29 mouse cellular contexts compared by ENCODE assay signal in genomic region chr9:91193954-91194353, GRCm38 (mm10).
"Had no signal": no experiment of that assay in that cellular context is flagged by ENCODE, and none has a peak within 500 bp of the region (broad histone marks: within the 10 kb centered on the region; RNA-seq: fewer than 3 reads in every experiment).

No protein-coding gene starts in this region.

- H3K27ac ChIP-seq: left cerebral cortex, adult 2 months; limb, embryonic 10.5 days; limb, embryonic 12.5 days; limb, embryonic 13.5 days; limb, embryonic 15.5 days; liver, embryonic 13.5 days; liver, embryonic 14.5 days; liver, embryonic 15.5 days; lung, embryonic 15.5 days; macrophage; midbrain, embryonic 10.5 days; midbrain, embryonic 12.5 days; midbrain, embryonic 13.5 days; midbrain, embryonic 15.5 days; neural tube, embryonic 12.5 days had no signal

- ATAC-seq: lung, postnatal 0 days; midbrain, embryonic 13.5 days; midbrain, embryonic 15.5 days had no signal

- DNase-seq: layer of hippocampus, postnatal 36 days; left cerebral cortex, postnatal 4 days; liver, embryonic 13.5 days; lung, adult 18-20 months; lung, adult 2 months; lung, embryonic 14.5 days; lung, postnatal 10 days; lung, postnatal 14 days; lung, postnatal 36 days; lung, postnatal 4 days; midbrain, embryonic 14.5 days had no signal

- H3K36me3 ChIP-seq: limb, embryonic 10.5 days; limb, embryonic 12.5 days; limb, embryonic 13.5 days; limb, embryonic 15.5 days; liver, embryonic 13.5 days; liver, embryonic 15.5 days; lung, embryonic 15.5 days; midbrain, embryonic 10.5 days; midbrain, embryonic 12.5 days; midbrain, embryonic 13.5 days; midbrain, embryonic 15.5 days; neural tube, embryonic 12.5 days had no signal

- H3K4me3 ChIP-seq: left cerebral cortex, adult 2 months; limb, embryonic 10.5 days; limb, embryonic 12.5 days; limb, embryonic 13.5 days; limb, embryonic 15.5 days; liver, embryonic 13.5 days; liver, embryonic 15.5 days; lung, embryonic 15.5 days; megakaryocyte, embryonic 14.5 days; midbrain, embryonic 10.5 days; midbrain, embryonic 12.5 days; midbrain, embryonic 13.5 days; midbrain, embryonic 15.5 days; myocyte; neural tube, embryonic 12.5 days had no signal

- H3K27me3 ChIP-seq: limb, embryonic 12.5 days; limb, embryonic 13.5 days; limb, embryonic 15.5 days; liver, embryonic 13.5 days; liver, embryonic 15.5 days; lung, embryonic 15.5 days; megakaryocyte, embryonic 14.5 days; midbrain, embryonic 12.5 days; midbrain, embryonic 13.5 days; midbrain, embryonic 15.5 days; neural tube, embryonic 12.5 days had no signal

- H3K9ac ChIP-seq: limb, embryonic 12.5 days; limb, embryonic 13.5 days; limb, embryonic 15.5 days; liver, embryonic 13.5 days; liver, embryonic 14.5 days; liver, embryonic 15.5 days; lung, embryonic 14.5 days; lung, embryonic 15.5 days; midbrain, embryonic 12.5 days; midbrain, embryonic 13.5 days; midbrain, embryonic 15.5 days; neural tube, embryonic 12.5 days had no signal

- H3K4me2 ChIP-seq: limb, embryonic 12.5 days; limb, embryonic 13.5 days; limb, embryonic 15.5 days; liver, embryonic 11.5 days; liver, embryonic 13.5 days; liver, embryonic 15.5 days; lung, embryonic 14.5 days; lung, embryonic 15.5 days; midbrain, embryonic 12.5 days; midbrain, embryonic 13.5 days; midbrain, embryonic 15.5 days; neural tube, embryonic 12.5 days had no signal

- H3K9me3 ChIP-seq: limb, embryonic 10.5 days; limb, embryonic 12.5 days; limb, embryonic 13.5 days; limb, embryonic 15.5 days; liver, embryonic 13.5 days; liver, embryonic 15.5 days; lung, embryonic 15.5 days; midbrain, embryonic 10.5 days; midbrain, embryonic 12.5 days; midbrain, embryonic 13.5 days; midbrain, embryonic 15.5 days; neural tube, embryonic 12.5 days had no signal

- H3K4me1 ChIP-seq: limb, embryonic 10.5 days; limb, embryonic 12.5 days; limb, embryonic 13.5 days; limb, embryonic 15.5 days; liver, embryonic 13.5 days; liver, embryonic 15.5 days; lung, embryonic 15.5 days; megakaryocyte, embryonic 14.5 days; midbrain, embryonic 10.5 days; midbrain, embryonic 12.5 days; midbrain, embryonic 13.5 days; midbrain, embryonic 15.5 days; neural tube, embryonic 12.5 days had no signal
